Mouse (Mus musculus): ENCODE measurements at regions not wholly inside any gene's neighbourhood (a gene's known extent, or its start where the extent isn't known, plus 50 kb on each side); places are given as distances from the start of the nearest gene placed in this dataset.

DNA sequence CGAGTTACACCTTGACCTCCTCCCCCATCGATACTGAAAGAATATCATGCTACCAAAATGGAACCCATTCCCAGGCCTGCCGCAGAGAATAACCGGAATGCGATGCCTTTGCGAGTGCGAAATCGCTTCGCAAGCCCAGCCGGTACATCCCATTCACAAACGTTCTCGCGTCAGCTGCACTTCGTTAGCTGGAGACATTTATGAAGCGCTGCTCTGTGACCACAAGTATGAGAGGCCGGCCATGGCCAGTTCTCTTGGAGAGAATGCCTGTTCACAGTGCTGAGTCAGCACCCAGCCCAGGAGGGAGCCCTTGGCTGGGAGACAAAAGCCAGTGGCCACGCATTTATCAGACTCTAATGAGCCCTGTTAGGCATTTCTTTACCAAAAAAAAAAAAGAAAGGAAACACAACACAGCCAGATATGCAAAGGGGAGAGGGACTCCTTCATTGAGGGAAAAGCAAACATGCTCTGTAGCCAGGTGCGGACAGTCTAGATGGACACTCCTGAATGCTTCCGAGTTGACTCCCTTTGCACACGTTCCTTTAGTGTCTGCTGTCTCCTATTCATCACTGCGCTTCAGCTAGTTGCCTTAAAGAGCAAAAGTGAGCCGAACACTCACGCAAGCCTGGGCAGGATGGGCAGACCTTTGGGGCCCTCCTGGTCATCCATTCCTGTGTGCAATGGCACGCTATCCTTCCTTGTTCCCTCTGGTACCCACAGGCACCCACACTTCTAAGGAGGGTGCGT, 131.4 kb downstream of the Ackr3 start:
- ATAC-seq (replicated peaks; ENCODE audit: low FRiP score, poor library complexity, severe bottlenecking), result no peak

- ATAC-seq (replicated peaks; ENCODE audit: low FRiP score, poor library complexity, severe bottlenecking), result no peak
These were observed 134.1 kb downstream of the Ackr3 start for GRCm38 (mm10) chr1:90337876-90338316.

GRCm38 (mm10) chr1:90342346-90342745, 138.6 kb downstream of the Ackr3 start:
- no peak for ATAC-seq (replicated peaks; ENCODE audit: low FRiP score, poor library complexity, severe bottlenecking)

- no peak for ATAC-seq (replicated peaks; ENCODE audit: low FRiP score, poor library complexity, severe bottlenecking)
These were observed 139.7 kb downstream of the Ackr3 start for GRCm38 (mm10) chr1:90343492-90343891.

DNA sequence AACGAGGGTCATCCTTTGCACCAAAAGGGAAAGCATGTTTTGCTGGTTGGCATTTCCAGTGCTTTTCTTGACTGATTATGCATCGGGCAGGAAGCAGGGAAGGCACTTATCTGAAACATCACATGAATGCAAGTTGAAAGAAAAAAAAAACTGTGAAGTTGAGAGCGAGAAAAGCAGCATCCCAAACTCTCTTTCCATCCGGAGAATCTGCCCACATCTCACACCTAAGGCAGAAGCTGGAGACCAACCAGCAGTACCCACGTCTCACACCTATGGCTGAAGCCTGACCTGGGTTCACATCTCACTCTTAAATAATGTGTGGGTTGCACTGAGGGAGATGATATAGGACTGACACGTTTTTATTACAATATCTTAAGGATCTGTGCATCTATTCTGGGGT, 143.3 kb downstream of the Ackr3 start:
- ATAC-seq (replicated peaks; ENCODE audit: low FRiP score, poor library complexity, severe bottlenecking), result no peak

DNA sequence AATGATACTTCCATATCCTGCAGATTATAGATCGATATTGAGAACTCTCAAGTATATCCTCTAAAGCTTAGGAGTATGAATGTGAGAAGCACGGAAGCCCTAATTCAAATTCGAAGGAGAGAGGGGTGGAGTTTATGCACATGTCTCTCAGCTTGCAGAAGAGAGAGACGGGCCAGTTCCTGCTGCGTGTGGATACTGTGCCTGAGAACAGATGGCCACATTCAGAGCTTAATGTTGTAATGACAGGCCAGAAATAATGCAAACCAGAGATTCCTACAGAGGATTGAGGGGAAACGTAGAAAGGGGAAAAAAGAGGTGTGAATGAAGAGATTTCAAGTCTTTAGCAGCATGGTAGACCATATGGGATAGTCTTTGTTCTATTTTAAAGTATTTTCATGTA, 145.8 kb downstream of the Ackr3 start:
- ATAC-seq (replicated peaks; ENCODE audit: low FRiP score, poor library complexity, severe bottlenecking), result no peak

- no peak for ATAC-seq (replicated peaks; ENCODE audit: low FRiP score, poor library complexity, severe bottlenecking)
These were observed 149.5 kb downstream of the Ackr3 start for GRCm38 (mm10) chr1:90353325-90353724.

- no peak for ATAC-seq (replicated peaks; ENCODE audit: low FRiP score, poor library complexity, severe bottlenecking)
These were observed 152.8 kb downstream of the Ackr3 start for GRCm38 (mm10) chr1:90356567-90356966.

DNA sequence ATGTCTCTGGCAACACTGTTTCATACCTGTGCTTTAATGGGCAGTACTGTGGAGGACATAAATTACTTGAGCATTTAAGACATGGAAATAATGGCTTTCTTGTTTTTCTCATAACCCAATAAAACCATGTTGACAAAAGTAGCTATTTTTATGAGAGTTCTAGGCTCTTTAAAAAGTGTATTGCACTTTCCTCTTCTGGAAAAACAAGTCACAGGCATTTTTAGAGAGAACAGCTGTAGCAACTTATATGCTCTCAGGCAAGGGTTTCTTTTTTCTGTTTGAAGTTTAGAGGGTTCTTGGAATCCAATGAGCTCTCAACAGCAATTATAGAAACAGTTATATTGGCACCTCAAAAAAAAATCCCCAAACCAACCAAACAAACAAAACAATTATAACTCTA, 153.6 kb downstream of the Ackr3 start:
- ATAC-seq (replicated peaks; ENCODE audit: low FRiP score, poor library complexity, severe bottlenecking), result no peak

DNA sequence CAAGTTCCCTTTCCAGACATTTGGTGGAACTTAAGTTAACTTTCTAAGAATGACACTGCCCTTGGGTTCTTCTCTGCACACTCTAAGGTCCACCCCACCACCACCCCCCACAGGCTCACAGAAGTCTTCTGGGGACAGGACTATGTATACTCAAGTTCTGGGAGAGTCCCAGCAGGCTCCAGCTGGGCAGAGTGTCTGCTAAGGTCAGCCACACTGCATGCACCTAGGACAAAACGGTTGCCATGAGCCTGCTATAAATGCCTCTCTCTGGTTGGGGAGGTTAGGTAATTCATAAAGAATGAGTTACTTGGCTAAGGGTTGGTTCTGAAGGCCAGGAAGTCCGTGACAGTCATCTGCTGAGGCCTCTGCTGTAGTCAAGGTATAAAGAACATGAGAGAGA, 155.2 kb downstream of the Ackr3 start:
- no peak for ATAC-seq (replicated peaks; ENCODE audit: low FRiP score, poor library complexity, severe bottlenecking)

DNA sequence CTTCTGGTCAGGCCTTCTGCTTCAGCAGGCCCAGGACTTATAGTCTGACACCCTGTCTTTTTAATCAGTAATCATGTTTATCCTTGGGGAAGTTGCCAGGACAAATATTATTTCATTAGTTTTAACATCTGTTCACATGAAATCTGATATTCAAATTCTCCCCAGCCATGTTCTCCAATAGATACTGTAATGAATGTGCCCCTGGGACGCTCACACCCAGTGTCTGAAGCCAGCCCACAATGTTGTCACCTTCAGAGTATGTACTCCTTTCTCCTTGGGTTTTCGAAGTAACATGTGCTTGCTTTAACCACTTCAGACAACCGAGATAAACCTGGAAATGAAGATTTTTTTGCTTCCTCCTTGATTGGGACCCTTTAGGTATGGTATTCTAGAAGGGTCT, 156.3 kb downstream of the Ackr3 start:
- ATAC-seq (replicated peaks; ENCODE audit: low FRiP score, poor library complexity, severe bottlenecking), result no peak

- ATAC-seq (replicated peaks; ENCODE audit: low FRiP score, poor library complexity, severe bottlenecking), result no peak
These were observed 160.7 kb downstream of the Ackr3 start for GRCm38 (mm10) chr1:90364444-90364843.

GRCm38 (mm10) chr1:90368581-90368980, 164.8 kb downstream of the Ackr3 start:
- ATAC-seq (replicated peaks; ENCODE audit: low FRiP score, poor library complexity, severe bottlenecking), result no peak

- ATAC-seq (replicated peaks; ENCODE audit: low FRiP score, poor library complexity, severe bottlenecking), result 0 out of 2 replicates have a peak, but pooled peaks have one; percentile 64
These were observed 165.5 kb downstream of the Ackr3 start for GRCm38 (mm10) chr1:90369287-90369686.

GRCm38 (mm10) chr1:90370766-90371165, 167.0 kb downstream of the Ackr3 start:
- no peak for ATAC-seq (replicated peaks; ENCODE audit: low FRiP score, poor library complexity, severe bottlenecking)

GRCm38 (mm10) chr1:90373001-90373400, 169.2 kb downstream of the Ackr3 start:
- no peak for ATAC-seq (replicated peaks; ENCODE audit: low FRiP score, poor library complexity, severe bottlenecking)

DNA sequence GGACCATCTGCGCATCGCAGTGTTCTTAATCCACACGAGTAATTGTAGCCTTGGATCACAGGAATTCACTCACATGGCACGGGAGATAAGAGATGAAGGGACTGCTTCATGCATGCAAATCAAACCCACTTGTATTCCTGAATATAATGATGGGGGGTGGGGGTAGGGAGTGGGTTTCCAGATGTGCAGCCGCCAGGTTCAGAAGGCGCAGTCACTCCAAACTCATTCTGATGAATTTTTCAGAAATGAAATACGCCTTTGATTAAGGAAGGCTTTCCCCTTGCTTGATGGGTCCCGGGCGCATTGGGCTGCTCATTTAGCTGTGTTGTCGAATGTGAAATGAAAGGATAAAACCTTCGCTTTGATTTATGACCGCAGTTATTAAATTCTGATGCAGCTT, 170.7 kb downstream of the Ackr3 start:
- ATAC-seq (replicated peaks; ENCODE audit: low FRiP score, poor library complexity, severe bottlenecking), result no peak

- no peak for ATAC-seq (replicated peaks; ENCODE audit: low FRiP score, poor library complexity, severe bottlenecking)
These were observed 176.4 kb downstream of the Ackr3 start for GRCm38 (mm10) chr1:90380034-90380705.

GRCm38 (mm10) chr1:90382941-90383470, 179.2 kb downstream of the Ackr3 start:
- no peak for ATAC-seq (replicated peaks; ENCODE audit: low FRiP score, poor library complexity, severe bottlenecking)

DNA sequence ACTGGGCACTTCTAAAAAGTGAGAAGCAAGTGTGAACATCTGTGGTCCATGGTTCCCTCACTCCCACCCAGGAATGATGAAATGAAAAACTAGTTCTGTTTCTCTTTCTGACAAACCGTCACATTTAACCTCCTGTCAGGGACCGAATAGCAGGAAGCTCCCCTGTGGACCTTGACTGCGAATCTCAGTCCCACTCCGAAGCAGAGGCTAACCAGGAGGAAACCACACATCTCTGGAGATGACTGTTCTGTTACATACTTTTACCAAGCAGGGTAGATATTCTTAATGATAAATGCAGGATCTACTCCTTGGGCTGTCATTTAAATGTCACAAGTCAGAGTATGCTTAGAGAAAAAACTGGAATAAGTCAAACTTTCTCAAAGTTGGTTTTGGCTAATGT, 181.2 kb downstream of the Ackr3 start:
- no peak for ATAC-seq (replicated peaks; ENCODE audit: low FRiP score, poor library complexity, severe bottlenecking)

DNA sequence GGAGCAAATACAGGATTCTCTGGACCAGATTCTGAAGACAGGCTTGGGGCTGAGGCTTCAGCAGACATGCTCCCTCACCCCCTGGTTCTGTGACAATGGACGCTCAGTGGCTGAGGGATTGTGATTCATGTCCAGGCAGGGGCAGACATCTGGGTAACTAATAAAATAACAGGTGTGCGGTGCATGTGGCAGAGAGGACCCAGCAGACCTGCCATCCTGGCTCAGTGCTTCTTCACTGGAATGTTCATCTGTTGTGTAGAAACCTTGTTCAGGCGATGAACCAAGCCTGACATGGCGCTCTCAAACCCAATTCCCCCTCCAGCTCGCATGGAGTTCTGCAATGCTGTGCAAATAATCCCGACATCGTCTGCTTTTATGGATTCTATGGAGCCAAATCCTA, 183.0 kb downstream of the Ackr3 start:
- no peak for ATAC-seq (replicated peaks; ENCODE audit: low FRiP score, poor library complexity, severe bottlenecking)
